Mouse (Mus musculus): ENCODE results near the gene Odf4. TPM values are rescaled to one million over a fixed set of nuclear protein-coding genes. Genes with fewer than 3 reads are reported as not detected.
A peak's percentile ranks its signal among the peaks of the same experiment; 100 is the strongest.

The Odf4 gene
- total and polyA plus RNA-seq, 2 experiments from 2014 or later, result not detected

- DNase-seq (ENCODE audit: low spot score) (no peak), ATAC-seq (ENCODE audit: insufficient read depth, low read depth) (no peak)
- H3K36me3 ChIP-seq (replicated peaks; ENCODE audit: control insufficient read depth, insufficient read depth, low read length), result peaks cover 31% of the 10 kb centered on the region
- H3K4me1 ChIP-seq (ENCODE audit: control insufficient read depth, insufficient read depth), result peaks cover 16% of the 10 kb centered on the region; the same call in 1 of the 2 replicates
- H3K4me2 ChIP-seq (ENCODE audit: low read depth, low read length), result no peak overlapping the region
- H3K27ac ChIP-seq (ENCODE audit: low read depth), result peak overlapping the region; percentile 11; the same call in 1 of the 2 replicates
- H3K9ac ChIP-seq (replicated peaks; ENCODE audit: low read depth, low read length), result no peak overlapping the region
- no peak overlapping the region for H3K4me3 ChIP-seq (ENCODE audit: low read depth, low read length)
- TF ChIP-seq CTCF (IDR thresholded peaks at IDR 0.05; ENCODE audit: low read depth), result no peak
- no peak for TF ChIP-seq EP300 (IDR thresholded peaks at IDR 0.05; ENCODE audit: low read depth)
- H3K9me3 ChIP-seq (replicated peaks; ENCODE audit: control insufficient read depth, low read length), result no peaks in the 10 kb centered on the region
- H3K27me3 ChIP-seq (ENCODE audit: control insufficient read depth, insufficient read depth, low read length), result no peaks in the 10 kb centered on the region
- WGBS, result 69% methylated on average over 3 of the region's 3 CpGs
These were observed 19.6 kb downstream of the Odf4 start for GRCm38 (mm10) chr11:68907251-68907650.

- Histone ChIP-seq H3K4me1 (ENCODE audit: control insufficient read depth, insufficient read depth) (peaks cover 17% of the 10 kb centered on the region; the same call in 1 of the 2 replicates), H3K4me3 (ENCODE audit: low read depth, low read length) (no peak overlapping the region), H3K27ac (ENCODE audit: low read depth) (peak overlapping the region; percentile 11; the same call in 1 of the 2 replicates), H3K27me3 (ENCODE audit: control insufficient read depth, insufficient read depth, low read length) (no peaks in the 10 kb centered on the region), H3K36me3 (replicated peaks; ENCODE audit: control insufficient read depth, insufficient read depth, low read length) (peaks cover 31% of the 10 kb centered on the region), H3K4me2 (ENCODE audit: low read depth, low read length) (no peak overlapping the region), H3K9me3 (replicated peaks; ENCODE audit: control insufficient read depth, low read length) (no peaks in the 10 kb centered on the region), H3K9ac (replicated peaks; ENCODE audit: low read depth, low read length) (no peak overlapping the region; the same call in 1 of the 2 replicates)
- DNase-seq (ENCODE audit: low spot score) (peak; percentile 57), ATAC-seq (ENCODE audit: insufficient read depth, low read depth) (no peak)
- no peak for TF ChIP-seq EP300 (IDR thresholded peaks at IDR 0.05; ENCODE audit: low read depth)
- no peak for TF ChIP-seq CTCF (IDR thresholded peaks at IDR 0.05; ENCODE audit: low read depth)
- 61% methylated on average over 4 of the region's 4 CpGs for WGBS
These were observed 20.5 kb downstream of the Odf4 start for GRCm38 (mm10) chr11:68906461-68906790.

- Histone ChIP-seq H3K4me3 (ENCODE audit: low read depth, low read length) (no peak overlapping the region), H3K9ac (replicated peaks; ENCODE audit: low read depth, low read length) (no peak overlapping the region), H3K9me3 (replicated peaks; ENCODE audit: control insufficient read depth, low read length) (no peaks in the 10 kb centered on the region), H3K27me3 (ENCODE audit: control insufficient read depth, insufficient read depth, low read length) (no peaks in the 10 kb centered on the region), H3K4me1 (ENCODE audit: control insufficient read depth, insufficient read depth) (peaks cover 17% of the 10 kb centered on the region; the same call in 1 of the 2 replicates), H3K4me2 (ENCODE audit: low read depth, low read length) (no peak overlapping the region), H3K36me3 (replicated peaks; ENCODE audit: control insufficient read depth, insufficient read depth, low read length) (peaks cover 31% of the 10 kb centered on the region), H3K27ac (ENCODE audit: low read depth) (no peak overlapping the region)
- no peak for DNase-seq (ENCODE audit: low spot score)
- no peak for TF ChIP-seq EP300 (IDR thresholded peaks at IDR 0.05; ENCODE audit: low read depth)
- TF ChIP-seq CTCF (IDR thresholded peaks at IDR 0.05; ENCODE audit: low read depth), result no peak
- ATAC-seq (ENCODE audit: insufficient read depth, low read depth), result no peak
- 84% methylated on average over 9 of the region's 9 CpGs for WGBS
These were observed 21.0 kb downstream of the Odf4 start for GRCm38 (mm10) chr11:68905665-68906460.

- Histone ChIP-seq H3K4me2 (ENCODE audit: low read depth, low read length) (no peak overlapping the region), H3K9me3 (replicated peaks; ENCODE audit: control insufficient read depth, low read length) (no peaks in the 10 kb centered on the region), H3K36me3 (replicated peaks; ENCODE audit: control insufficient read depth, insufficient read depth, low read length) (peaks cover 31% of the 10 kb centered on the region), H3K4me1 (ENCODE audit: control insufficient read depth, insufficient read depth) (peaks cover 17% of the 10 kb centered on the region; the same call in 1 of the 2 replicates), H3K27ac (ENCODE audit: low read depth) (no peak overlapping the region), H3K27me3 (ENCODE audit: control insufficient read depth, insufficient read depth, low read length) (no peaks in the 10 kb centered on the region), H3K4me3 (ENCODE audit: low read depth, low read length) (no peak overlapping the region), H3K9ac (replicated peaks; ENCODE audit: low read depth, low read length) (no peak overlapping the region)
- WGBS, result 79% methylated on average over 3 of the region's 3 CpGs
- ATAC-seq (ENCODE audit: insufficient read depth, low read depth) (no peak), DNase-seq (ENCODE audit: low spot score) (no peak)
- TF ChIP-seq CTCF (IDR thresholded peaks at IDR 0.05; ENCODE audit: low read depth) (no peak), EP300 (IDR thresholded peaks at IDR 0.05; ENCODE audit: low read depth) (no peak)
These were observed 21.7 kb downstream of the Odf4 start for GRCm38 (mm10) chr11:68905138-68905531.

- Histone ChIP-seq H3K4me2 (ENCODE audit: low read depth, low read length) (no peak overlapping the region), H3K4me3 (ENCODE audit: low read depth, low read length) (no peak overlapping the region), H3K4me1 (ENCODE audit: control insufficient read depth, insufficient read depth) (peaks cover 16% of the 10 kb centered on the region; the same call in 1 of the 2 replicates), H3K9me3 (replicated peaks; ENCODE audit: control insufficient read depth, low read length) (no peaks in the 10 kb centered on the region), H3K9ac (replicated peaks; ENCODE audit: low read depth, low read length) (no peak overlapping the region), H3K36me3 (replicated peaks; ENCODE audit: control insufficient read depth, insufficient read depth, low read length) (peaks cover 31% of the 10 kb centered on the region), H3K27ac (ENCODE audit: low read depth) (no peak overlapping the region), H3K27me3 (ENCODE audit: control insufficient read depth, insufficient read depth, low read length) (no peaks in the 10 kb centered on the region)
- peak; percentile 53 for DNase-seq (ENCODE audit: low spot score)
- no peak for ATAC-seq (ENCODE audit: insufficient read depth, low read depth)
- WGBS, result 74% methylated on average over 8 of the region's 8 CpGs
- TF ChIP-seq CTCF (IDR thresholded peaks at IDR 0.05; ENCODE audit: low read depth) (peak; percentile 82), EP300 (IDR thresholded peaks at IDR 0.05; ENCODE audit: low read depth) (no peak)
These were observed 22.3 kb downstream of the Odf4 start for GRCm38 (mm10) chr11:68904375-68905137.

Measured in heart, postnatal 0 days (tissue).